Mouse (Mus musculus) embryonic fibroblast, embryonic 13.5 days (primary cell): Measurements from ENCODE around the gene Cidec. TPM values are rescaled to one million over a fixed set of nuclear protein-coding genes. Genes with fewer than 3 reads are reported as not detected.
A peak's percentile ranks its signal among the peaks of the same experiment; 100 is the strongest.

ENCODE experiments used
- H3K27ac ChIP-seq: 2 replicates; pipeline ENCODE4 v1.5.1; 2012; ENCODE audit warnings: low read length, control low read depth, inconsistent platforms; ENCODE audit not compliant: insufficient read depth
- H3K4me1 ChIP-seq: 2 replicates; pipeline ENCODE4 v1.6.1; 2011; ENCODE audit warnings: low read length; ENCODE audit not compliant: control insufficient read depth, insufficient read depth
- H3K4me3 ChIP-seq: 2 replicates; pipeline ENCODE4 v1.5.1; 2011; ENCODE audit warnings: mild to moderate bottlenecking, control low read depth, low read length; ENCODE audit not compliant: insufficient read depth
- CTCF ChIP-seq: IDR thresholded peaks from 2 replicates; pipeline ENCODE4 v1.5.1; 2011; ENCODE audit warnings: mild to moderate bottlenecking, control low read depth, low read length, moderate library complexity, borderline replicate concordance; ENCODE audit not compliant: insufficient read depth
- POLR2A ChIP-seq: IDR thresholded peaks from 2 replicates; pipeline ENCODE4 v1.6.1; 2011; ENCODE audit warnings: low read depth, mild to moderate bottlenecking, control low read depth, low read length, moderate library complexity
- polyA plus RNA-seq: library from polyadenylated mRNA; stranded (reverse); fragments of >200 nt; gene quantifications from 2 replicates; pipeline ENCODE4 v1.2.4, GENCODE M21; 2011; ENCODE audit warnings: low read depth; ENCODE audit not compliant: missing spikeins, insufficient read length

The Cidec gene
- not detected in 2 replicates for polyA plus RNA-seq

DNA sequence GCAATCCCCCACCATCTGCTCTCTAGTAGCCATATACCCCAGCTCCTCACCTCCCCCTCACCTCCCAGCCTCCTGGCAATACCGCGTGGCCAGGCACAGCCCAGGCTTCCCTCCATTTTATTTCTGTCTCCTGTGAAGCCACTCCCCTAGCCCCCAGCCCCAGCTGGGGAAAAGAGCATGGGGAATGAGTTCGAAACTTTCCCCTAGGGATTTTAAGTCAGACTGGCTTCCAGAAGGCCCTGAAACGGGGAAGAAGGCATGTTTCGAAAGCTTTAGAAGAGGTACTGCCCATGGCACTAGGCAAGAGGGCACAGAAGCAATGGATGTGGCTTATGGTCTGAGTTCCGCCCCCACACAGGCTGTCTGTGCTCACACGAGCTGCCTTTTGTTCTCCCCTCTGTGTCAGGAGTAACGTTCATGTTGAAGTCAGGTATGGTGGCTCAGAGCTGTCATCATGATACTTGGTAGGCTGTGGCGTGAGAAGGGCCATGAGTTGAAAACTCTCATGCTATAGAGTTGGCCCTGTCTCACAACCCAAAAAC lies at the start of gene Cidec:
Gene Cidec, minus strand, starts transcription at position 97 of the 542 bp plus-strand sequence.
- Histone ChIP-seq H3K27ac (no peak within 1 kb of the TSS), H3K4me1 (no peaks in the 10 kb centered on the region), H3K4me3 (no peak within 1 kb of the TSS)
- no peak for TF ChIP-seq POLR2A
- no peak for TF ChIP-seq CTCF

DNA sequence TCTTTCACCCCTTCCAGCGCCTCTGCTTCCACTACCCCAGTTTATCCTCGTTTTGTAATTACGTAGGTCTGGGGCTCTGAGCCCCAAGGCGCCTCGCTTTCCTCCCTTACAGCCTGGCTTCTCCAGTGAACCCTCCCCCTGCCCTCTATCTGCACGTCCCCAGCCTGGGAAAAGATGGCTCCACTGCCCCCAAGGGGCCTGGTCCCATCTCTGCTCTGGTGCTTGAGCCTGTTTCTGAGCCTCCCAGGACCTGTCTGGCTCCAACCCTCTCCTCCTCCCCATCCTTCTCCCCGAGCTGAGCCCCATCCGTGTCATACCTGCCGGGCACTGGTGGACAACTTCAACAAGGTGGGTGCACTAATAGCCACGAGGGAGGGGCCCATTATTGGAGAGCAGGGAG lies 48.2 kb upstream of the Cidec start:
- Histone ChIP-seq H3K4me3 (peak overlapping the region; percentile 71), H3K4me1 (peaks cover 18% of the 10 kb centered on the region), H3K27ac (peak overlapping the region; percentile 70)
- TF ChIP-seq POLR2A (no peak), CTCF (no peak)

DNA sequence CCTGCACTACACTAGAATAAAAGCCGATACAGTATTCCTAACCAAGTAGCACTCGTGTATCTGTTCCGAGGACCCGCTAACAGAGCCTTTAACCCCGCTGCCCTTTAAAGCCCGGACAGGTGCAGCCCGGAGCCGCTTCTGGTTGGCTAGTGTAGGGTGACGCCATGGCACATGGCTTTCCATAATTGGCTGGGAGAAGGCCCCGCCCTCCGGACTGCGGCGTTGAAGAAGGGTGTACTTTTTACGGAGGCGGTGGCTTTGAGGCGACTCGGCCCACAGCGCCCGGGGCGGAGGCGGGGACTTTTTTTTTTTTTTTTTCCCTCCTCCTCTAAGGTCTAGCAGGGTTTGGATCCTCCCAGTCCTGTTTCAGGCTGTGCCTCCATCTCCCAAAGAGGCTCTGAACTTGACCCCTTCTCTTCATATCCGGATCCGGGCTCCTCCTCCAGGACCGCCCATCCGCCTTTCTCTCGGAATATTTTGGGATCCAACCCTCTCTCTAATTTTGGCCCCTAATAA lies 47.6 kb upstream of the Cidec start, which contains the start of gene Creld1:
Gene Creld1, plus strand, starts transcription at position 198 of the 516 bp plus-strand sequence.
- TF ChIP-seq CTCF: no peak
- TF ChIP-seq POLR2A: 0 out of 2 replicates have a peak, but pooled peaks have one; percentile 36
- H3K4me1 ChIP-seq: peaks cover 18% of the 10 kb centered on the region
- H3K4me3 ChIP-seq: peak within 1 kb of the TSS; percentile 71
- peak within 1 kb of the TSS; percentile 70 for H3K27ac ChIP-seq

DNA sequence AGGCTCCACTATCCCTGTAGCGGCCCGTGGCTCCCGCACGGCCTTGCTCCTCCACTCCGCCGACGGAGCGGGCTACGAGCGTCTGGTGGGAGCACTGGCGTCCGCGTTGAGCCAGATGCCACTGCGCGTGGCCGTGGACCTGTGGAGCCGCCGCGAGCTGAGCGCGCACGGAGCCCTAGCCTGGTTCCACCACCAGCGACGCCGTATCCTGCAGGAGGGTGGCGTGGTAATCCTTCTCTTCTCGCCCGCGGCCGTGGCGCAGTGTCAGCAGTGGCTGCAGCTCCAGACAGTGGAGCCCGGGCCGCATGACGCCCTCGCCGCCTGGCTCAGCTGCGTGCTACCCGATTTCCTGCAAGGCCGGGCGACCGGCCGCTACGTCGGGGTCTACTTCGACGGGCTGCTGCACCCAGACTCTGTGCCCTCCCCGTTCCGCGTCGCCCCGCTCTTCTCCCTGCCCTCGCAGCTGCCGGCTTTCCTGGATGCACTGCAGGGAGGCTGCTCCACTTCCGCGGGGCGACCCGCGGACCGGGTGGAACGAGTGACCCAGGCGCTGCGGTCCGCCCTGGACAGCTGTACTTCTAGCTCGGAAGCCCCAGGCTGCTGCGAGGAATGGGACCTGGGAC lies 47.0 kb upstream of the Cidec start:
- Histone ChIP-seq H3K4me3 (peak overlapping the region; percentile 43), H3K4me1 (peaks cover 16% of the 10 kb centered on the region), H3K27ac (no peak overlapping the region)
- TF ChIP-seq CTCF (0 out of 2 replicates have a peak, but pooled peaks have one; percentile 7), POLR2A (no peak)

DNA sequence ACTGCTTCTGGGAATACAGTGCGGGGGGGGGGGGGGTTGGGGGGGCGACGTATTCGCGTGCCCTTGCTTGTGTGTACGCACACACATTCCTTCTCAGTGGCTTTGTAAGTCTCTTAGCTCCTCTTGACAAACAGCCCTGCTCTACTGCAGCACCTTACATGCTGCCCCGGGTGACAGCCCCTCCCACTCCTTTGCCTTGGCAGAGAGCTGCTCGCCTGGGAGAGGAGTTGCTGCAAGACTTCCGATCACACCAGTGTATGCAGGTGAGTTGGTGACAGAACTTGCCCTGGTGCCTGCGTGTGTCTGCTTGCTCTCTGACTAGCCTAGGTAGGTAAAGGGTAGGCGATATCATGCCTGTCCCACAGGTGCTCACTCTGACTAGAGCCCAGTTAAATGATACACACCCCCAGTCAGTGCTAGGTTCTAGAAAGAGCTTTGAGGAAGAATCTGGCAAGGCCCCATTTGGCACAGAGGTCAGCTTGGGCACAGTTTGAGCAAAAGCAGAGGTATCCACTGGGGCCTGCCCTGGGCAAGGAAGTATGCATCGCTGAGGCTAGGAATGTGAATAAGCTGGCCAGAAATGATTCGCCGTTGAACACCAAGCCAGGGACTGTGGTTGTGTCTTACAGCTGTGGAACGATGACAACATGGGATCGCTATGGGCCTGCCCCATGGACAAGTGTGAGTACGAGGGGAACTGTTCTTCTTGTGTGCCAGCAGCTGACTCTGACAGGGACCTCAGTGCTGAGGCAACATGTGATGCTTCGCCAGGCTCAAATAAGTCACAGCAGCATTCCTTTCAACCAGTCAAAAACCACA lies 45.2 kb upstream of the Cidec start:
- no peak for TF ChIP-seq POLR2A
- no peak for TF ChIP-seq CTCF
- Histone ChIP-seq H3K4me3 (no peak overlapping the region), H3K27ac (peak overlapping the region; percentile 65; the same call in 1 of the 2 replicates), H3K4me1 (peaks cover 6% of the 10 kb centered on the region)

DNA sequence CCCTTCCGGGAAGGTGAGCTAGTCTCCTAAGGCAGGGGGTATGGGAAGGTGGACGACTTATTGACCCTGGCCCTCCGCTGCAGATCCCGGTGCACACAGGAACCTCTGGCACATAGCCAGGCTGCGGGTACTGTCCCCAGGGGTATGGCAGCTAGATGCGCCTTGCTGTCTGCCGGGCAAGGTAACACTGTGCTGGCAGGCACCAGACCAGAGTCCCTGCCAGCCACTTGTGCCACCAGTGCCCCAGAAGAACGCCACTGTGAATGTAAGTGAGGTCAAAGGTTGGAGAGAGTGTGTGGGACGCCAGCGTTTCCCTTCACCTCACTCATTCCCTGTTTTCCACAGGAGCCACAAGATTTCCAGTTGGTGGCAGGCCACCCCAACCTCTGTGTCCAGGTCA lies 43.3 kb upstream of the Cidec start:
- TF ChIP-seq POLR2A (no peak), CTCF (no peak)
- Histone ChIP-seq H3K27ac (no peak overlapping the region), H3K4me3 (no peak overlapping the region), H3K4me1 (peaks cover 6% of the 10 kb centered on the region)

DNA sequence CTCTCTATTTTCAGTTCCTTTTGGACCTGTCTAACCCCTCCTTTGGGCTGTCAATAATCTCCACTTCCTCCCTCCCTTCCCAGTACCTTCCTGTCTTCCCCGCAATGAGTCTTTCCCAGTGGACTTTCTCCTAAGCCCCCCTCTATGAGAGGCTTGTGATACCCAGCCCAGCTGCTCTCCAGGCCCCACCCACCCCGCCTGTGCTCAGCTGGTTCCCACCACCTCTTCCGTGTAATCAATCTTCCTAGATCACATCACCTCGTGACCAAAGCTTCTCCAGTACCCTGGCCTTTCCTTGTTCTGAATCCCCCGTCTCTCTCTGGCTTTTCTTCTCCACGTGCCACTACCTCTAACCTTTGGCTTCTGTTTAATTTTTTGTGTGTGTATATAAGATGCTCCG lies 41.8 kb upstream of the Cidec start:
- H3K27ac ChIP-seq: no peak overlapping the region
- H3K4me3 ChIP-seq: no peak overlapping the region
- no peak for TF ChIP-seq POLR2A
- peaks cover 6% of the 10 kb centered on the region for H3K4me1 ChIP-seq

DNA sequence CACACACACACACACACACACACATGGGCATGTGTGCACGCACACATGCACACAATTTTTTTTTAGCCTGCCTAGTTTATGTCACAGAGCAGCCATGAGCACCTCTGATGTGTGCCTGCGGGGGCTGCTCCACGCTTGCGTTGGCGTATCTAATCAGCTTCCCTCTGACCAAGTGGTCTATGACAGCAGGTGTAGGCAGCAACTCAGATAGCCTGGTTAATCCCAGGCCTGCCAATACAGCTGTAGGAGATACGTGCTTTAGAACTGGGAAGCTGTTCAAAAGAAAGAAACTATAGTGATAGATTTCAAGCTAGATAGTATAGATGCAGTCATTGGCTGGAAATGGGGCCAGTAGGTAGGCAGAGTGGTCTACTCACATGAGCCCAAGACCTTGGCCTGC lies 38.2 kb upstream of the Cidec start:
- TF ChIP-seq POLR2A: no peak
- no peak for TF ChIP-seq CTCF
- H3K4me3 ChIP-seq: no peak overlapping the region

DNA sequence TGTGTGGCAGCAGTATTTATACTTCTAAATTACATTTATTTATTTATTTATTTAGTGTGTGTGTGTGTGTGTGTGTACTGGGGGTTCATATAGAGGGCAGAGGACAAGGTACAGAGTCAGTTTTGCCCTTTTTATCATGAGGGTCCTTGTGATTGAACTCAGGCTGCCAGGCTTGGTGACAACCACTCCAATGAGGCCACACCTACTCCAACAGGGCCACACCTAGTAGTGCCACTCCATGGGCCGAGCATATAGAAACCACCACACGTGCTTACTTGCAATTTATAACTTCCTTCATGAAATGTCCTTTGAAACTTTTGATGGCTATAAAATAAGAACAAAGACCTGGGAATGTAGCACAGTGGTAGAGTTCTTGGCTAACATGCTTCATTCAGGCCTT lies 37.7 kb upstream of the Cidec start:
- TF ChIP-seq POLR2A (no peak), CTCF (no peak)
- Histone ChIP-seq H3K27ac (no peak overlapping the region), H3K4me3 (no peak overlapping the region), H3K4me1 (0 out of 2 replicates have a peak, but pooled peaks cover 2% of the 10 kb centered on the region)

More for the DNA sequence above, 38.2 kb upstream of the Cidec start:
- H3K4me1 ChIP-seq: 0 out of 2 replicates have a peak, but pooled peaks cover 2% of the 10 kb centered on the region
- no peak overlapping the region for H3K27ac ChIP-seq

DNA sequence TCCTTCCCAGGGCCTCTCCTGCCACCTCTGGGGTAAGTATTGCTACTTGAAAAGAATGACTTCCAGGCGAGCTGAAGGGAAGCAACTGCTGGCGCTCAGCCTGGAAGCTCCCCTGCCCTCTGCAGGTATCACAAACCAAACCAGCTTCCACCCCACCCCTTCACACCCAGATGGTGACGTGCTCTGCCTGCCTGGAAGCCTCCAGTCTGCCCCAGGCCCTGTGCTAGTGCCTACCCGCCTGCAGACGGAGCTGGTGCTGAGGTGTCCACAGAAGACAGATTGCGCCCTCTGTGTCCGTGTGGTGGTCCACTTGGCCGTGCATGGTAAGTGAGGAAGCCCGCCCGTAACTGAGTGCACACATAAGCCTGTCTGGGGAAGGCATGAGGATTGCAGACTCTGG lies 36.5 kb upstream of the Cidec start:
- peak overlapping the region; percentile 28; the same call in 1 of the 2 replicates for H3K4me3 ChIP-seq
- no peak for TF ChIP-seq POLR2A
- no peak overlapping the region for H3K27ac ChIP-seq
- H3K4me1 ChIP-seq: 0 out of 2 replicates have a peak, but pooled peaks cover 2% of the 10 kb centered on the region
